Mouse (Mus musculus): ENCODE results near the gene Xirp1. TPM values are rescaled to one million over a fixed set of nuclear protein-coding genes. Genes with fewer than 3 reads are reported as not detected.

Gene Xirp1
- polyA plus RNA-seq, 1 experiment = not detected

DNA sequence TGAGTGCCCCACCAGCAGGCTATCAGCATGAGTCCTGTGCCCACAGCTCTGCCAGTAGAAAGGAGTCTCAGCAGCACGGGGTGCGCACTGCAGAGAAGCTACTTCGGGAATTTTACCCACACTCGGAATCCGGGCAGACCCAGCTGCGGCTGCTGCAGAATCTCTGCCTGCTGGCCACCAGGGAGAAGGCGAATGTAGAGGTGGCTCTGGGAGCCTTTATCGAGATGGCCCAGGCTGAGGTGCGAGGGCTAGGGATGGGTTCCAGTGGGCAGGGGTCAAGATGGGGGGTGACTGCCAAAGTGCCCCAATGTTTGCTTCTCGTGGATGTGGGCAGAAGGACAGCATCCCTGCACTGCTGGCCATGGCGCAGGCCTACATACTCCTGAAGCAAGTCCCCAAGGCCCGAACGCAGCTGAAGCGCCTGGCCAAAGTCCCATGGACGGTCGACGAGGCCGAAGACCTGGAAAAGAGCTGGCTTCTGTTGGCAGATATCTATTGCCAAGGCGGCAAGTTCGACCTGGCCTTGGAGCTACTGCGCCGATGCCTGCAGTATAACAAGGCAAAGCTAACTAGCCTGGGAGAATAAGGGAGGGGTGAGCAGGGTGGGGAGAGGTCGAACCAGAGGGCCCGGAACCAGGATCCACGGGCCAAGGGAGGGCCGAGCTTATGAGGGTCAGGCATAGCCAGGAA, 57.0 kb downstream of the Xirp1 start:
- TF ChIP-seq POLR2A (IDR thresholded peaks at IDR 0.05; ENCODE audit: borderline replicate concordance, low read depth, low read length) (no peak), CTCF (IDR thresholded peaks at IDR 0.05; ENCODE audit: low read depth, low read length) (no peak)
- Histone ChIP-seq H3K4me1 (ENCODE audit: control insufficient read depth, insufficient read depth, low read length) (peaks cover 7% of the 10 kb centered on the region), H3K27ac (ENCODE audit: insufficient read depth, low read depth, low read length) (no peak overlapping the region), H3K4me3 (ENCODE audit: insufficient read depth, low read length) (no peak overlapping the region)

GRCm38 (mm10) chr9:119965186-119965585, 58.2 kb downstream of the Xirp1 start:
- H3K27ac ChIP-seq (ENCODE audit: insufficient read depth, low read depth, low read length) = no peak overlapping the region
- no peak for TF ChIP-seq POLR2A (IDR thresholded peaks at IDR 0.05; ENCODE audit: borderline replicate concordance, low read depth, low read length)
- TF ChIP-seq CTCF (IDR thresholded peaks at IDR 0.05; ENCODE audit: low read depth, low read length) = no peak
- no peak overlapping the region for H3K4me3 ChIP-seq (ENCODE audit: insufficient read depth, low read length)
- peaks cover 7% of the 10 kb centered on the region for H3K4me1 ChIP-seq (ENCODE audit: control insufficient read depth, insufficient read depth, low read length)

DNA sequence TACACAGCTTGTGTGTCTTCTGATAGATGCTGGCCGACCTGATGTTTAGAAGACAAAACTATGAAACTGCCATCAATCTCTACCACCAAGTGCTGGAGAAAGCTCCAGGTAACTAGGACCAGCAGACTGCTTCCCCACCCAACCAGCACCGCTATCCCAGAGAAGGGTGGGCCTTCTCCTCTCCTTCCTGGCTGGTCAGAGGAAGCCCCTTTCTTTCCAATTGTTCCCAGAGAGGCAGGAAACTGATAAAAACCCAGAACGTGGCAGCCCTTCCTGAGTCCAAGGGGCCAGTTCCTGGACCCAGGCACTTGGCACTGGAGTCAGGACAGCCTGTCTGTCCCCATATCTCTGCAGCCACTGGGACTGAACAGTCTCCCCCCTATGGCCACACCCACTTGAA, 59.2 kb downstream of the Xirp1 start:
- H3K27ac ChIP-seq (ENCODE audit: insufficient read depth, low read depth, low read length) = no peak overlapping the region
- no peak overlapping the region for H3K4me3 ChIP-seq (ENCODE audit: insufficient read depth, low read length)
- H3K4me1 ChIP-seq (ENCODE audit: control insufficient read depth, insufficient read depth, low read length) = peaks cover 7% of the 10 kb centered on the region
- TF ChIP-seq POLR2A (IDR thresholded peaks at IDR 0.05; ENCODE audit: borderline replicate concordance, low read depth, low read length) = no peak
- TF ChIP-seq CTCF (IDR thresholded peaks at IDR 0.05; ENCODE audit: low read depth, low read length) = no peak

Other genes with a start within 250 kb of the Xirp1 start
- not detected in 2 replicates for gene Scn11a, start 198.1 kb downstream of the Xirp1 start, polyA plus RNA-seq (2012; ENCODE audit: insufficient read depth, insufficient read length, missing spikeins)
- 49.1 and 55.0 TPM in 2 replicates for gene Wdr48, start 128.7 kb downstream of the Xirp1 start, polyA plus RNA-seq (2012; ENCODE audit: insufficient read depth, insufficient read length, missing spikeins)
- 8.9 and 9.0 TPM in 2 replicates for gene Gorasp1, start 86.0 kb downstream of the Xirp1 start, polyA plus RNA-seq (2012; ENCODE audit: insufficient read depth, insufficient read length, missing spikeins)
- gene Ttc21a, start 86.0 kb downstream of the Xirp1 start, polyA plus RNA-seq (2012; ENCODE audit: insufficient read depth, insufficient read length, missing spikeins) = 0.20 and 0.27 TPM in 2 replicates
- gene Csrnp1, start 38.9 kb downstream of the Xirp1 start, polyA plus RNA-seq (2012; ENCODE audit: insufficient read depth, insufficient read length, missing spikeins) = 3.0 and 4.1 TPM in 2 replicates
- gene Cx3cr1, start 46.3 kb upstream of the Xirp1 start, polyA plus RNA-seq (2012; ENCODE audit: insufficient read depth, insufficient read length, missing spikeins) = 59.9 and 65.4 TPM in 2 replicates
- not detected in 2 replicates for gene Ccr8, start 68.5 kb upstream of the Xirp1 start, polyA plus RNA-seq (2012; ENCODE audit: insufficient read depth, insufficient read length, missing spikeins)
- gene Slc25a38, start 86.8 kb upstream of the Xirp1 start, polyA plus RNA-seq (2012; ENCODE audit: insufficient read depth, insufficient read length, missing spikeins) = 18.5 and 18.7 TPM in 2 replicates
- gene Rpsa, start 104.1 kb upstream of the Xirp1 start, polyA plus RNA-seq (2012; ENCODE audit: insufficient read depth, insufficient read length, missing spikeins) = 1,167 and 1,228 TPM in 2 replicates
- not detected in 2 replicates for gene Mobp, start 126.1 kb upstream of the Xirp1 start, polyA plus RNA-seq (2012; ENCODE audit: insufficient read depth, insufficient read length, missing spikeins)

All from bone marrow macrophage, adult 2 months (primary cell).